In genomic region chr11:75210755-75211154, GRCm38 (mm10) we compare ENCODE assay signal across 19 mouse cellular contexts. TPM values are rescaled to one million over a fixed set of nuclear protein-coding genes. Genes with fewer than 3 reads are reported as not detected.
A peak's percentile ranks its signal among the peaks of the same experiment; 100 is the strongest.
DNase-seq lines count a peak whose midpoint lies in the region; ATAC-seq and TF ChIP-seq lines count a peak whose summit lies in the region.
"Had no signal": no experiment of that assay in that cellular context is flagged by ENCODE, and none has a peak within 500 bp of the region (broad histone marks: within the 10 kb centered on the region; RNA-seq: fewer than 3 reads in every experiment).

No protein-coding gene starts in this region.

- peaks cover 17% of the 10 kb centered on the region; the same call in 1 of the 2 replicates for H3K27me3 ChIP-seq in heart, embryonic 13.5 days (replicated peaks)
- peaks cover 21% of the 10 kb centered on the region; the same call in 1 of the 2 replicates for H3K27me3 ChIP-seq in midbrain, embryonic 12.5 days
- H3K27me3 ChIP-seq: heart, embryonic 15.5 days had no signal

- H3K27ac ChIP-seq in heart, embryonic 13.5 days (replicated peaks), result peak overlapping the region; percentile 99
- H3K27ac ChIP-seq in midbrain, embryonic 12.5 days (replicated peaks), result peak overlapping the region; percentile 81
- H3K27ac ChIP-seq: hindbrain, embryonic 13.5 days; kidney, postnatal 0 days; limb, embryonic 12.5 days had no signal

- H3K9ac ChIP-seq in heart, embryonic 13.5 days, result peak overlapping the region; percentile 21; the same call in 1 of the 2 replicates
- no peak overlapping the region for H3K9ac ChIP-seq in midbrain, embryonic 12.5 days (replicated peaks)
- H3K9ac ChIP-seq: forebrain, embryonic 13.5 days; heart, embryonic 15.5 days; hindbrain, embryonic 13.5 days; limb, embryonic 12.5 days; lung, embryonic 14.5 days had no signal

- no peak for ATAC-seq in heart, embryonic 13.5 days (ENCODE audit: extremely low read depth, insufficient number of reproducible peaks, low FRiP score, low TSS enrichment)
- no peak for ATAC-seq in midbrain, embryonic 12.5 days (ENCODE audit: low FRiP score, low read depth)
- ATAC-seq: CD4-positive, CD25-positive, alpha-beta regulatory T cell, adult 4 months; forebrain, embryonic 13.5 days; intestine, postnatal 0 days had no signal

- no peak for TF ChIP-seq POLR2A in brain, embryonic 14.5 days (IDR thresholded peaks at IDR 0.05; ENCODE audit: borderline replicate concordance, extremely low read depth, insufficient read depth, insufficient read length, poor library complexity, severe bottlenecking)

- 62% methylated on average over 6 of the region's 6 CpGs for WGBS in heart, embryonic 13.5 days
- WGBS in midbrain, embryonic 12.5 days, result 31% methylated on average over 6 of the region's 6 CpGs

- H3K9me3 ChIP-seq in heart, embryonic 13.5 days, result no peaks in the 10 kb centered on the region
- no peaks in the 10 kb centered on the region for H3K9me3 ChIP-seq in midbrain, embryonic 12.5 days
- H3K9me3 ChIP-seq: forebrain, embryonic 13.5 days; G1E; heart, embryonic 15.5 days; hindbrain, embryonic 13.5 days; limb, embryonic 12.5 days had no signal

- no peak for TF ChIP-seq CTCF in brain, embryonic 14.5 days (IDR thresholded peaks at IDR 0.05; ENCODE audit: borderline replicate concordance, extremely low read depth, insufficient read depth, insufficient read length)

- peaks cover 77% of the 10 kb centered on the region for H3K4me1 ChIP-seq in heart, embryonic 13.5 days
- peaks cover 67% of the 10 kb centered on the region for H3K4me1 ChIP-seq in midbrain, embryonic 12.5 days

- H3K4me2 ChIP-seq in heart, embryonic 13.5 days, result no peak overlapping the region
- H3K4me2 ChIP-seq in midbrain, embryonic 12.5 days (replicated peaks), result no peak overlapping the region
- H3K4me2 ChIP-seq: forebrain, embryonic 13.5 days; heart, embryonic 15.5 days; hindbrain, embryonic 13.5 days; limb, embryonic 12.5 days; lung, embryonic 14.5 days had no signal

- peak; percentile 56 for DNase-seq in cerebellum, adult 11-12 months
- DNase-seq in cerebellum, adult 11 months, result no peak
- DNase-seq in heart, postnatal 4 days, result no peak
- peak; percentile 43 for DNase-seq in brain, embryonic 14.5 days (ENCODE audit: low read depth)
- DNase-seq in embryo, embryonic 10 days (ENCODE audit: low spot score), result no peak
- no peak for DNase-seq in kidney, adult 11 months
- DNase-seq: gastrocnemius, postnatal 36 days; lung, embryonic 14.5 days; right cerebral cortex, postnatal 25 days had no signal

- no peak overlapping the region for H3K4me3 ChIP-seq in heart, embryonic 13.5 days
- no peak overlapping the region for H3K4me3 ChIP-seq in midbrain, embryonic 12.5 days
- H3K4me3 ChIP-seq: forebrain, embryonic 13.5 days; heart, embryonic 15.5 days; hindbrain, embryonic 13.5 days; limb, embryonic 12.5 days had no signal

- H3K36me3 ChIP-seq in heart, embryonic 13.5 days, result no peaks in the 10 kb centered on the region
- H3K36me3 ChIP-seq in midbrain, embryonic 12.5 days, result no peaks in the 10 kb centered on the region
- H3K36me3 ChIP-seq: G1E; heart, embryonic 15.5 days; hindbrain, embryonic 13.5 days; limb, embryonic 12.5 days had no signal

RNA-seq across cellular contexts. Expression of gene Rtn4rl1, which starts 17.2 kb away (rescaled TPM):
- 10.2 and 12.4 TPM in 2 replicates for polyA plus RNA-seq in heart, embryonic 13.5 days (2015; fragmentation: Nextera tagmentation; extraction: Ambion mirVana)
- 10 to 100 TPM; 20.3 to 23.2 TPM for total RNA-seq in heart, postnatal 4 days (2021)
- 6.6 and 12.1 TPM in 2 replicates for polyA plus RNA-seq in brain, embryonic 14.5 days (2012; rRNA removed)
- polyA plus RNA-seq in midbrain, embryonic 12.5 days (2016; fragmentation: Nextera tagmentation; extraction: Ambion mirVana), result 9.3 and 10.2 TPM in 2 replicates
- total RNA-seq: G1E had no signal
- polyA plus RNA-seq: G1E had no signal

RNA-seq across cellular contexts. Expression of gene Dph1, which starts 19.7 kb away (rescaled TPM):
- 19.3 and 21.3 TPM in 2 replicates for polyA plus RNA-seq in heart, embryonic 13.5 days (2015; fragmentation: Nextera tagmentation; extraction: Ambion mirVana)
- total RNA-seq in heart, postnatal 4 days (2021), result 10 to 100 TPM; 15.0 to 17.4 TPM
- 19.3 and 23.9 TPM in 2 replicates for polyA plus RNA-seq in brain, embryonic 14.5 days (2012; rRNA removed)
- 15.8 and 17.6 TPM in 2 replicates for polyA plus RNA-seq in midbrain, embryonic 12.5 days (2016; fragmentation: Nextera tagmentation; extraction: Ambion mirVana)

RNA-seq across cellular contexts. Expression of gene Ovca2, which starts 32.1 kb away (rescaled TPM):
- polyA plus RNA-seq in heart, embryonic 13.5 days (2015; fragmentation: Nextera tagmentation; extraction: Ambion mirVana), result 15.2 and 16.4 TPM in 2 replicates
- 1 to 10 TPM; 8.1 to 8.7 TPM for total RNA-seq in heart, postnatal 4 days (2021)
- 20.0 and 23.8 TPM in 2 replicates for polyA plus RNA-seq in brain, embryonic 14.5 days (2012; rRNA removed)
- 23.2 and 24.9 TPM in 2 replicates for polyA plus RNA-seq in midbrain, embryonic 12.5 days (2016; fragmentation: Nextera tagmentation; extraction: Ambion mirVana)

RNA-seq across cellular contexts. Expression of gene Hic1, which starts 41.4 kb away (rescaled TPM):
- polyA plus RNA-seq in heart, embryonic 13.5 days (2015; fragmentation: Nextera tagmentation; extraction: Ambion mirVana), result 9.4 and 9.5 TPM in 2 replicates
- 10 to 100 TPM; 42.6 to 49.5 TPM for total RNA-seq in heart, postnatal 4 days (2021)
- 8.3 and 11.7 TPM in 2 replicates for polyA plus RNA-seq in brain, embryonic 14.5 days (2012; rRNA removed)
- 3.7 and 4.8 TPM in 2 replicates for polyA plus RNA-seq in midbrain, embryonic 12.5 days (2016; fragmentation: Nextera tagmentation; extraction: Ambion mirVana)

Comparison
In these comparisons a context has a peak if more than half of its experiments do, and no peak if none do; other contexts are left out.
1. DNase-seq: peak in cerebellum, adult 11-12 months (single experiment) and brain, embryonic 14.5 days (single experiment); none in cerebellum, adult 11 months (single experiment), heart, postnatal 4 days (single experiment), embryo, embryonic 10 days (single experiment) and kidney, adult 11 months (single experiment).